Mouse (Mus musculus): Measurements from ENCODE around the gene Btbd9. TPM values are rescaled to one million over a fixed set of nuclear protein-coding genes. Genes with fewer than 3 reads are reported as not detected.

Btbd9 gene
- total and polyA plus RNA-seq, 2 experiments from 2014 or later = 30.3 to 31.0 TPM

GRCm38 (mm10) chr17:30453272-30453671 lies 123.0 kb downstream of the Btbd9 start:
- WGBS = 81% methylated on average over 4 of the region's 4 CpGs
- TF ChIP-seq EP300 (IDR thresholded peaks at IDR 0.05; ENCODE audit: low read depth) = no peak
- TF ChIP-seq CTCF (IDR thresholded peaks at IDR 0.05; ENCODE audit: low read depth) = no peak
- ATAC-seq (ENCODE audit: insufficient read depth, low read depth) = no peak
- Histone ChIP-seq H3K4me3 (ENCODE audit: low read depth, low read length) (no peak overlapping the region), H3K27me3 (ENCODE audit: control insufficient read depth, insufficient read depth, low read length) (no peaks in the 10 kb centered on the region), H3K36me3 (replicated peaks; ENCODE audit: control insufficient read depth, insufficient read depth, low read length) (no peaks in the 10 kb centered on the region), H3K27ac (ENCODE audit: low read depth) (no peak overlapping the region), H3K4me2 (ENCODE audit: low read depth, low read length) (no peak overlapping the region), H3K4me1 (ENCODE audit: control insufficient read depth, insufficient read depth) (peaks cover 8% of the 10 kb centered on the region; the same call in 1 of the 2 replicates), H3K9me3 (replicated peaks; ENCODE audit: control insufficient read depth, low read length) (no peaks in the 10 kb centered on the region), H3K9ac (replicated peaks; ENCODE audit: low read depth, low read length) (no peak overlapping the region)
- DNase-seq (ENCODE audit: low spot score) = no peak

- WGBS = 90% methylated on average over 9 of the region's 9 CpGs
- Histone ChIP-seq H3K9me3 (replicated peaks; ENCODE audit: control insufficient read depth, low read length) (no peaks in the 10 kb centered on the region), H3K27ac (ENCODE audit: low read depth) (no peak overlapping the region), H3K4me1 (ENCODE audit: control insufficient read depth, insufficient read depth) (peaks cover 6% of the 10 kb centered on the region; the same call in 1 of the 2 replicates), H3K4me3 (ENCODE audit: low read depth, low read length) (no peak overlapping the region), H3K27me3 (ENCODE audit: control insufficient read depth, insufficient read depth, low read length) (no peaks in the 10 kb centered on the region), H3K36me3 (replicated peaks; ENCODE audit: control insufficient read depth, insufficient read depth, low read length) (no peaks in the 10 kb centered on the region), H3K9ac (replicated peaks; ENCODE audit: low read depth, low read length) (no peak overlapping the region), H3K4me2 (ENCODE audit: low read depth, low read length) (no peak overlapping the region)
- ATAC-seq (ENCODE audit: insufficient read depth, low read depth) (no peak), DNase-seq (ENCODE audit: low spot score) (no peak)
- TF ChIP-seq EP300 (IDR thresholded peaks at IDR 0.05; ENCODE audit: low read depth) (no peak), CTCF (IDR thresholded peaks at IDR 0.05; ENCODE audit: low read depth) (no peak)
Observed at GRCm38 (mm10) chr17:30452363-30452762, 123.9 kb downstream of the Btbd9 start.

- Histone ChIP-seq H3K9me3 (replicated peaks; ENCODE audit: control insufficient read depth, low read length) (no peaks in the 10 kb centered on the region), H3K4me1 (ENCODE audit: control insufficient read depth, insufficient read depth) (peaks cover 12% of the 10 kb centered on the region), H3K9ac (replicated peaks; ENCODE audit: low read depth, low read length) (no peak overlapping the region), H3K27ac (ENCODE audit: low read depth) (no peak overlapping the region), H3K36me3 (replicated peaks; ENCODE audit: control insufficient read depth, insufficient read depth, low read length) (0 out of 2 replicates have a peak, but pooled peaks cover 9% of the 10 kb centered on the region), H3K4me3 (ENCODE audit: low read depth, low read length) (no peak overlapping the region), H3K27me3 (ENCODE audit: control insufficient read depth, insufficient read depth, low read length) (no peaks in the 10 kb centered on the region), H3K4me2 (ENCODE audit: low read depth, low read length) (no peak overlapping the region)
- no peak for ATAC-seq (ENCODE audit: insufficient read depth, low read depth)
- TF ChIP-seq CTCF (IDR thresholded peaks at IDR 0.05; ENCODE audit: low read depth) (no peak), EP300 (IDR thresholded peaks at IDR 0.05; ENCODE audit: low read depth) (no peak)
- no peak for DNase-seq (ENCODE audit: low spot score)
- WGBS = 90% methylated on average over 5 of the region's 5 CpGs
Observed at GRCm38 (mm10) chr17:30448562-30448961, 127.7 kb downstream of the Btbd9 start.

- Histone ChIP-seq H3K4me1 (ENCODE audit: control insufficient read depth, insufficient read depth) (peaks cover 12% of the 10 kb centered on the region), H3K4me2 (ENCODE audit: low read depth, low read length) (no peak overlapping the region), H3K9me3 (replicated peaks; ENCODE audit: control insufficient read depth, low read length) (no peaks in the 10 kb centered on the region), H3K27me3 (ENCODE audit: control insufficient read depth, insufficient read depth, low read length) (no peaks in the 10 kb centered on the region), H3K9ac (replicated peaks; ENCODE audit: low read depth, low read length) (no peak overlapping the region), H3K27ac (ENCODE audit: low read depth) (0 out of 2 replicates have a peak overlapping the region, but pooled peaks have one; percentile 11), H3K4me3 (ENCODE audit: low read depth, low read length) (no peak overlapping the region), H3K36me3 (replicated peaks; ENCODE audit: control insufficient read depth, insufficient read depth, low read length) (0 out of 2 replicates have a peak, but pooled peaks cover 9% of the 10 kb centered on the region)
- DNase-seq (ENCODE audit: low spot score) (no peak), ATAC-seq (ENCODE audit: insufficient read depth, low read depth) (peak; percentile 58)
- TF ChIP-seq CTCF (IDR thresholded peaks at IDR 0.05; ENCODE audit: low read depth) (peak; percentile 30), EP300 (IDR thresholded peaks at IDR 0.05; ENCODE audit: low read depth) (no peak)
- 27% methylated on average over 3 of the region's 3 CpGs for WGBS
Observed at GRCm38 (mm10) chr17:30445805-30446441, 130.4 kb downstream of the Btbd9 start.

GRCm38 (mm10) chr17:30439702-30440101 lies 136.6 kb downstream of the Btbd9 start:
- ATAC-seq (ENCODE audit: insufficient read depth, low read depth) = no peak
- Histone ChIP-seq H3K4me2 (ENCODE audit: low read depth, low read length) (no peak overlapping the region), H3K4me3 (ENCODE audit: low read depth, low read length) (no peak overlapping the region), H3K36me3 (replicated peaks; ENCODE audit: control insufficient read depth, insufficient read depth, low read length) (0 out of 2 replicates have a peak, but pooled peaks cover 8% of the 10 kb centered on the region), H3K27ac (ENCODE audit: low read depth) (no peak overlapping the region), H3K9me3 (replicated peaks; ENCODE audit: control insufficient read depth, low read length) (no peaks in the 10 kb centered on the region), H3K27me3 (ENCODE audit: control insufficient read depth, insufficient read depth, low read length) (no peaks in the 10 kb centered on the region), H3K9ac (replicated peaks; ENCODE audit: low read depth, low read length) (no peak overlapping the region), H3K4me1 (ENCODE audit: control insufficient read depth, insufficient read depth) (0 out of 2 replicates have a peak, but pooled peaks cover 7% of the 10 kb centered on the region)
- WGBS = 77% methylated on average over 3 of the region's 3 CpGs
- TF ChIP-seq EP300 (IDR thresholded peaks at IDR 0.05; ENCODE audit: low read depth) (no peak), CTCF (IDR thresholded peaks at IDR 0.05; ENCODE audit: low read depth) (no peak)
- DNase-seq (ENCODE audit: low spot score) = no peak

Data from heart, postnatal 0 days (tissue).